Mouse (Mus musculus) layer of hippocampus, postnatal 36 days (tissue): ENCODE measurements around the gene Igll1. TPM values are rescaled to one million over a fixed set of nuclear protein-coding genes. Genes with fewer than 3 reads are reported as not detected.

Experiments used
- DNase-seq, 2 experiments: peaks; one replicate each; pipeline ENCODE4 v3.0.0; 2022
- total RNA-seq, 2 experiments: library from RNA; stranded (reverse); gene quantifications; 2 replicates each; pipeline ENCODE4 v1.2.3; 2021

The Igll1 gene
- total RNA-seq, 2 experiments from 2014 or later, result not detected

DNA sequence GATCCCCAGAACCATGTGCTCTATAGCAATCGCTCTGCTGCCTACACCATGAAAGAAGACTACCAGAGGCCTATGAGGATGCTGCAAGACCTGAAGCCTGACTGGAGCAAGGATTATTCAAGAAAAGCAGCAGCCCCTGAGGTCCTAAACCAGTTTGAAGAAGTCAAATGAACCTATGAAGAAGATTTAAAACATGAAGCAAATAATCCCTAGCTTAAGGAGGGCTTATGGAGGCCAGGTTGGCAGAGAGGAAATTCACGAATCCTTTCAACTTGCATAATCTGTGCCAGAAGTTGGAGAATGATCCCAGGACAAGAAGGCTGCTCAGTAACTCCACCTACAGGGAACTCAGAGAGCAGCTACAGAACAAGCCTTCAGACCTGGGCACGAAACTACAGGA, 11.4 kb downstream of the Igll1 start:
- no peak for DNase-seq

DNA sequence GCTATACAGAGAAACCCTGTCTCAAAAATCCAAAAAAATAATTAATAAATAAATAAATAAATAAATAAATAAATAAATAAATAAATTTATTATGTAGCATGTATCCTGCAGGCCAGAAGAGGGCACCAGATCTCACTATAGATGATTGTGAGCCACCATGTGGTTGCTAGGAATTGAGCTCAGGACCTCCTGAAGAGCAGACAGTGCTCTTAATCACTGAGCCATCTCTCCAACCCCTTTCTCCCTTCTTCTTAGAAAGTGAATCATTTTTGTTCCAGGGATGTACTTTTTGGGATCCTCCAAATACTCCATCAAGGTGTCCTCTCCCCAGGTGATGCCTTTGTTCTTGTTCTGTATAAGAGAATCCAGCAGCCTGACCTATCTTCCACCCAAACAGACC, 14.6 kb downstream of the Igll1 start:
- DNase-seq, result no peak

DNA sequence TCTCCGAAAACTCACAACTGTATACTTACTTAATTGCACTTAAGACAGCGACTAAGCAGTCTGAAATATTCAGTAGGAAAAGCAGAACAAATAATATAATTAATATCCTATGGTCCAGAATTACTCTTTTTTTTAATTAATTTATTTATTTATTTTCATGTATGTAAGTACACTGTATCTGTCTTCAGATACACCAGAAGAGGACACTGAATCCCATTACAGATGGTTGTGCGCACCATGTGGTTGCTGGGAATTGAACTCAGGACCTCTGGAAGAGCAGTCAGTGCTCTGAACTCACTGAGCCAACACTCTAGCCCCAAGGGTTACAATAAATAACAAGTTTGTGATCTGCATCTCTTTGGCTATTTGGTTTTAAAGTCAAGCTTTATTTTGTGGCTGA, 34.1 kb downstream of the Igll1 start:
- DNase-seq, result no peak

DNA sequence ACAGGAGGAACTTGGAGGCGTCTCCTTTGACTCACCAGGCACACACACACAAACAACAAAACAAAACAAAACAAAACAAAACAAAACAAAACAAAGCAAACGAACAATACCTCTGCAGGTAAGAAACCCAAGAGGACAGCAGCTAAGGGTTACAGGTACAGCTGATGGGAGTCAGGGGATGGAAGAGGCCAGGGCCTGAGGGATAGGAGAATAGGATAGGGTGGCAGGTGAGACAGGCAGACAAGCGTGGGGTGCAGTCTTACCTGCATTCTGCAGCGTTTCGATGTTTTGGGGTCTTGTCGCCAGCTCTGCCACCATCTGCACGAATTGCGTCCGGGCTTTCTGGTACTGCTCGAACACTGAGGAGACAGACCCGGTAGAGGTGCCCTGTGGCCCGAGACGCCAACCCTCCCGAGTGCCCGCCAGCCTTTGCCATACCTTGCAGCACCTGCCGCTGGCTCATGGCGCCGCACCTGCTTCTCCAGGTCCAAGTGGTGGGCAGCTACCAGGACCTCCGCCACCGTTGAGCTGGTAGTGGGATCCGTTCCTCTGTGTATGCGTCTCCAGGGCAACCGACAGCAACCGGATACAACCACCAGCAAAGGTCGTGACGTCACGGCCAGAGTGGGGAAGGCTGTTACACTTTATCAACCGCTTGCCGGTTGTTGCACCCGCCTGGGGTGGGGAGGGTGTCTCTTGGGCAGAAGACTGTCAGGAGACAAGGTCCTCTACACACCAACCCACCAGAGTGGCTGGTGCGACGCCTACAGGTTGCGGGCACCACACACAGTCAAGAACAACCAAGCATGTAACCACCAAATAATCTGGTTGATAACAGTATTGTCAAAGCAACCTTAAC, 34.8 kb downstream of the Igll1 start, which contains the start of gene Spag6l:
TSS of gene Spag6l (minus strand) at position 700 of the 859 bp plus-strand sequence.
- peak; percentile 50 to 53 for DNase-seq

DNA sequence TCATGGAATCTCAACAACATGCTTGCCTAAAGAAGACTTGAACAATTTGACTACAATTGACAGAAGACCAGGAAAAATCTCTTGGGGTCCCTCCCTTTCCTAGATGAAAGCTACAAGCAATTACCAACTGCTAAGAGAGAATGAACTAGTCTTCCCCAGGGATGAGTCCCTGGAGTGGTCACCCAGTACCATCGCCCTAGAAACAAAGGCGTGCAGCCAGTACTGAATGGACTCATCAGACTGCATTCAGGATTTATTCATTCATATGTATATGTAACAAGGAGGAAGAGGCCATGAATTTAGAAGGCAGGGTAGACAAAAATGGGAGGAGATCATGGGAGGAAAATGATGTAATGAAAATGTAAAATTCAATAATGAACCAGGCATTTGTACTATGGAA, 37.6 kb downstream of the Igll1 start:
- no peak for DNase-seq

DNA sequence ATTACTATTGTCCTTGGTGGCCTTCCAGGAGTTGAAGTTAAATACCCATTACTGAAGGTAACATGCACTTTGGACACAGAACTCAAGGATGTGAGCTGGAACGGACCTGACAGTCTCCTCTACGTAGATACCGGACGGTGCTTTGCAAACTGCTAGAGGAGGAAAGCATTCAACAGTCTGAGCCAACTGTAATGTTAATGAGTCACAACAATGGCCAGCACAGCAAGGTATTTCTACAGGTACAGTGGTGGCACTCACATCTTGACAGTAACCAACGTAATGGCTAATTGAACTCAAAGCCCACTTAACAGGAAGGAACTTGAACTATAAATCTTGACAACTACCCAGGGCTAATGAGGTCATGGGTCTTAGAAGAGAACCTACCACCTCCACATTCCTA, 38.3 kb downstream of the Igll1 start:
- no peak for DNase-seq

Other genes starting within 250 kb of the Igll1 start
- not detected for gene Olfr19, start 187.6 kb downstream of the Igll1 start, total RNA-seq
- gene Spag6l, start 34.5 kb downstream of the Igll1 start, total RNA-seq, result 1 to 10 TPM; 8.9 to 9.4 TPM
- gene Top3b, start 6.8 kb upstream of the Igll1 start, total RNA-seq, result 10 to 100 TPM; 56.6 to 71.4 TPM
- 1 to 10 TPM in 1 of 2 experiments, not detected in 1; 1.5 TPM for gene Vpreb1, start 6.9 kb upstream of the Igll1 start, total RNA-seq
- gene Ppm1f, start 32.5 kb upstream of the Igll1 start, total RNA-seq, result 10 to 100 TPM; 47.0 to 49.5 TPM
- 100 to 1,000 TPM; 522 to 529 TPM for gene Mapk1, start 119.4 kb upstream of the Igll1 start, total RNA-seq
- 10 to 100 TPM; 35.4 to 38.5 TPM for gene Ypel1, start 205.7 kb upstream of the Igll1 start, total RNA-seq
- 100 to 1,000 TPM in 1 of 2 experiments, 10 to 100 TPM in 1; 84.9 to 102 TPM for gene Ppil2, start 247.3 kb upstream of the Igll1 start, total RNA-seq